Mouse (Mus musculus) lung, postnatal 0 days (tissue): ENCODE measurements around the gene Jmjd1c.

Source experiments
- CTCF ChIP-seq: IDR thresholded peaks from 2 replicates; pipeline ENCODE4 v1.5.1; 2016; ENCODE audit warnings: antibody characterized with exemption, mild to moderate bottlenecking
- EP300 ChIP-seq: IDR thresholded peaks from 2 replicates; pipeline ENCODE4 v1.6.1; 2016; ENCODE audit warnings: antibody characterized with exemption, mild to moderate bottlenecking, control low read depth

- TF ChIP-seq CTCF = no peak
- no peak for TF ChIP-seq EP300
Measured at GRCm38 (mm10) chr10:67186489-67186888, 90.6 kb downstream of the Jmjd1c start.
